In genomic region chr2:146917770-146918169, GRCm38 (mm10) we compare ENCODE assay signal across 22 mouse cellular contexts.
DNase-seq lines count a peak whose midpoint lies in the region; ATAC-seq lines count a peak whose summit lies in the region.
"Had no signal": no experiment of that assay in that cellular context is flagged by ENCODE, and none has a peak within 500 bp of the region (broad histone marks: within the 10 kb centered on the region; RNA-seq: fewer than 3 reads in every experiment).

No protein-coding gene starts in this region.

- no peaks in the 10 kb centered on the region for H3K27me3 ChIP-seq in forebrain, embryonic 14.5 days (replicated peaks; ENCODE audit: control insufficient read depth, insufficient read depth, low read length)
- H3K27me3 ChIP-seq in forebrain, embryonic 15.5 days: no peaks in the 10 kb centered on the region
- H3K27me3 ChIP-seq: heart, embryonic 12.5 days; heart, embryonic 15.5 days had no signal

- no peak overlapping the region for H3K4me3 ChIP-seq in forebrain, embryonic 14.5 days (ENCODE audit: low read depth, low read length)
- no peak overlapping the region for H3K4me3 ChIP-seq in forebrain, embryonic 15.5 days
- H3K4me3 ChIP-seq: heart, embryonic 12.5 days; heart, embryonic 15.5 days; hindbrain, embryonic 10.5 days; hindbrain, embryonic 13.5 days had no signal

- intact Hi-C loops in left cerebral cortex, postnatal 14 days (cut with DNase I): no loop called here

- 81% methylated on average over 3 of the region's 3 CpGs for WGBS in forebrain, embryonic 14.5 days
- WGBS in forebrain, embryonic 15.5 days: 66% methylated on average over 3 of the region's 3 CpGs

- H3K9ac ChIP-seq in forebrain, embryonic 14.5 days (ENCODE audit: low read length): no peak overlapping the region
- H3K9ac ChIP-seq in forebrain, embryonic 15.5 days (replicated peaks): no peak overlapping the region
- H3K9ac ChIP-seq: heart, embryonic 12.5 days; heart, embryonic 15.5 days; hindbrain, embryonic 13.5 days had no signal

- peaks cover 6% of the 10 kb centered on the region for H3K4me1 ChIP-seq in forebrain, embryonic 14.5 days (ENCODE audit: control insufficient read depth, insufficient read depth, low read length)
- H3K4me1 ChIP-seq in forebrain, embryonic 15.5 days: peaks cover 8% of the 10 kb centered on the region
- H3K4me1 ChIP-seq: heart, embryonic 15.5 days had no signal

- ATAC-seq in forebrain, embryonic 14.5 days: no peak
- no peak for ATAC-seq in forebrain, embryonic 15.5 days (replicated peaks)
- ATAC-seq: activated CD4-positive, CD25-positive, alpha-beta regulatory T cell, adult 4 months; hindbrain, embryonic 16.5 days had no signal

- peak; percentile 8 for DNase-seq in forebrain, embryonic 14.5 days (ENCODE audit: low spot score)
- DNase-seq in layer of hippocampus, adult 18-20 months (ENCODE audit: low spot score in 2 of 2): peak; percentile 27 to 78
- no peak for DNase-seq in layer of hippocampus, postnatal 25 days (ENCODE audit: extremely low spot score in 1 of 2, low spot score in 1 of 2)
- peak; percentile 39 to 49 for DNase-seq in layer of hippocampus, adult 8-10 months (ENCODE audit: low spot score in 2 of 2)
- peak; percentile 11 to 67 for DNase-seq in layer of hippocampus, postnatal 14 days (ENCODE audit: low spot score in 2 of 2)
- DNase-seq in lung, postnatal 25 days (ENCODE audit: low spot score): no peak
- no peak for DNase-seq in left cerebral cortex, postnatal 14 days (ENCODE audit: low spot score in 2 of 2)
- DNase-seq: adrenal gland, adult 8-10 months; adrenal gland, postnatal 25 days; cerebellum, adult 9-10 months; cerebellum, postnatal 14 days; gastrocnemius, postnatal 25 days; heart, adult 18-20 months; heart, postnatal 10 days; heart, postnatal 36 days had no signal

- no peaks in the 10 kb centered on the region for H3K36me3 ChIP-seq in forebrain, embryonic 14.5 days (ENCODE audit: control insufficient read depth, insufficient read depth, low read length)
- H3K36me3 ChIP-seq in forebrain, embryonic 15.5 days: no peaks in the 10 kb centered on the region
- H3K36me3 ChIP-seq: heart, embryonic 12.5 days; heart, embryonic 15.5 days; hindbrain, embryonic 10.5 days; hindbrain, embryonic 13.5 days had no signal

- no peak overlapping the region for H3K4me2 ChIP-seq in forebrain, embryonic 14.5 days (ENCODE audit: low read length)
- no peak overlapping the region for H3K4me2 ChIP-seq in forebrain, embryonic 15.5 days (replicated peaks)
- H3K4me2 ChIP-seq: heart, embryonic 12.5 days; heart, embryonic 15.5 days; hindbrain, embryonic 13.5 days had no signal

- no peaks in the 10 kb centered on the region for H3K9me3 ChIP-seq in forebrain, embryonic 14.5 days (replicated peaks; ENCODE audit: control insufficient read depth, low read length)
- H3K9me3 ChIP-seq in forebrain, embryonic 15.5 days: no peaks in the 10 kb centered on the region
- H3K9me3 ChIP-seq: heart, embryonic 12.5 days; heart, embryonic 15.5 days; hindbrain, embryonic 10.5 days; hindbrain, embryonic 13.5 days had no signal

- H3K27ac ChIP-seq in forebrain, embryonic 14.5 days (ENCODE audit: low read depth, low read length): no peak overlapping the region
- no peak overlapping the region for H3K27ac ChIP-seq in forebrain, embryonic 15.5 days (replicated peaks)
- H3K27ac ChIP-seq: heart, embryonic 15.5 days; hindbrain, embryonic 10.5 days; hindbrain, embryonic 13.5 days had no signal

Comparison
In these comparisons a context has a peak if more than half of its experiments do, and no peak if none do; other contexts are left out.
1. DNase-seq: peak in forebrain, embryonic 14.5 days (single experiment), layer of hippocampus, adult 18-20 months (2 of 2), layer of hippocampus, adult 8-10 months (2 of 2) and layer of hippocampus, postnatal 14 days (2 of 2); none in layer of hippocampus, postnatal 25 days (0 of 2), lung, postnatal 25 days (single experiment) and left cerebral cortex, postnatal 14 days (0 of 2).